Mouse (Mus musculus): ENCODE results near the gene Slc25a48. TPM values are rescaled to one million over a fixed set of nuclear protein-coding genes. Genes with fewer than 3 reads are reported as not detected.

Slc25a48 gene
- polyA plus RNA-seq, 1 experiment from 2014 or later: 1.2 TPM

DNA sequence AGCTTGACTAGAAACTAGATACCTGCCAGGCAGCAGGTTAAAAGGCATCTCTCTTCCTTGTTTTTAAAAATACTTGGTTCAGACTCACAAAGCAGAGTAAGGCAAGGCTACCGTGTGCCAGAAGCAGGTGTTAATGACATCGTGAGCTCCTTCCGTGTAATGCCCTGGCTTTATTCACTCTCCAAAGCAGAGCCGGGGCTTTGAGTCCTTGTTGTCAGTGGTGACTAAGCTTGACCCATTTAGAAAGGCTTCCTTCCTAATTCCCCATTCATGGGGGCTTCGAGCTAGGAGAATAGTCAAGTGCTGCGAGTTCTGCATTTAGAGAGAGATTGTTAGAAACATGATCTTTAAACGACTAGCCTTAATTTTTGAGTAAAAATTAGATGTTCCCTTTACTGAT, 78.7 kb downstream of the Slc25a48 start:
- ATAC-seq (ENCODE audit: low read depth): no peak
- Histone ChIP-seq H3K9me3 (replicated peaks; ENCODE audit: control insufficient read depth, low read length) (no peaks in the 10 kb centered on the region), H3K27ac (ENCODE audit: low read length) (no peak overlapping the region), H3K4me2 (ENCODE audit: low read depth, low read length) (no peak overlapping the region), H3K36me3 (ENCODE audit: control insufficient read depth, insufficient read depth) (no peaks in the 10 kb centered on the region), H3K27me3 (ENCODE audit: control insufficient read depth, insufficient read depth, low read depth, low read length) (no peaks in the 10 kb centered on the region), H3K4me1 (ENCODE audit: control insufficient read depth, low read depth, low read length) (no peaks in the 10 kb centered on the region), H3K9ac (ENCODE audit: low read depth, low read length) (no peak overlapping the region), H3K4me3 (ENCODE audit: low read depth, low read length) (no peak overlapping the region)
- 44% methylated on average over 7 of the region's 7 CpGs for WGBS (ENCODE audit: insufficient replicate concordance)

DNA sequence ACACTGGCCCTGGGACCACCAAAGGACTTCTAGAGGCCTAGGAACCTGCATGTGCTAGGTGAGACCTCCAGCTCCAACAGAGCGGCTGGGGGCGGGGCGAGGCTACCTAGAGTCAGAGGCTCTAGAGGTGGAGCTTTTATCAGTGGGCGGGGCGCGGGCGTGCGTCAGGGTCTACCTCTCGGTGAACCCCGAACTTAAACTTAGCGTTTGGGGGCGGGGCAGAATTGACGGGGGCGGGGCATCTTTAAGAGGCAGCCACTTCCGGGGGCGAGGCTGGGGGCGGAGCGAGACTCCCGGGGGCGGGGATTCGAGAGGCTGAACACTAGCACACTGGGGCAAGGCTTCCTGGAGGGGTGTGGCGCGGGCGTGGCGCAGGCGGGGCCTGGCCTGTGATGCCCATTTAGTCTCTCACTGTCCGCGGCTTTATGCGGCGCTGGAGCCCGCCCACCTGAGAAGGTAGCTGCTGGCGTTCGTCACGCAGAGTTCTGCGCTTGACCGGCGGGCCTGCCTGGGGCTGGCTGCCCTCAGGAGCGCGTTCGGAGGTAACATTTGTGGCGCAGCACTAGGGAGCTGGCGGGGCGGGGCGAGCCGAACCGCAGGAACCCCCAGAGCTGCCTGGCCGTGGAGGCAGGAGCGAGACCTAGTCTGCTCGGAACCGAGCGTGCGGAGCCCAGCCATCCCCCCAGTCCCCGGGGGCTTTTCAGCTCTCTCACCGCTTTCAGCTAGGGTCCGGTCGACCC, 84.1 kb downstream of the Slc25a48 start, which contains the start of gene Fbxl21:
Gene Fbxl21, plus strand, starts transcription at position 392 of the 740 bp plus-strand sequence.
- no peaks in the 10 kb centered on the region for H3K9me3 ChIP-seq (replicated peaks; ENCODE audit: control insufficient read depth, low read length)
- no peaks in the 10 kb centered on the region for H3K36me3 ChIP-seq (ENCODE audit: control insufficient read depth, insufficient read depth)
- peak within 1 kb of the TSS; percentile 50; the same call in 1 of the 2 replicates for H3K9ac ChIP-seq (ENCODE audit: low read depth, low read length)
- WGBS (ENCODE audit: insufficient replicate concordance): 2% methylated on average over 54 of the region's 56 CpGs
- H3K27me3 ChIP-seq (ENCODE audit: control insufficient read depth, insufficient read depth, low read depth, low read length): no peaks in the 10 kb centered on the region
- no peaks in the 10 kb centered on the region; the same call in none of the 2 replicates for H3K4me1 ChIP-seq (ENCODE audit: control insufficient read depth, low read depth, low read length)
- ATAC-seq (ENCODE audit: low read depth): peak; percentile 99
- no peak within 1 kb of the TSS for H3K27ac ChIP-seq (ENCODE audit: low read length)
- peak within 1 kb of the TSS; percentile 61 for H3K4me3 ChIP-seq (ENCODE audit: low read depth, low read length)
- H3K4me2 ChIP-seq (ENCODE audit: low read depth, low read length): peak within 1 kb of the TSS; percentile 87

- Histone ChIP-seq H3K27ac (ENCODE audit: low read length) (no peak overlapping the region), H3K4me1 (ENCODE audit: control insufficient read depth, low read depth, low read length) (no peaks in the 10 kb centered on the region; the same call in none of the 2 replicates), H3K4me3 (ENCODE audit: low read depth, low read length) (peak overlapping the region; percentile 61), H3K9ac (ENCODE audit: low read depth, low read length) (peak overlapping the region; percentile 50; the same call in 1 of the 2 replicates), H3K4me2 (ENCODE audit: low read depth, low read length) (peak overlapping the region; percentile 87), H3K36me3 (ENCODE audit: control insufficient read depth, insufficient read depth) (no peaks in the 10 kb centered on the region), H3K27me3 (ENCODE audit: control insufficient read depth, insufficient read depth, low read depth, low read length) (no peaks in the 10 kb centered on the region), H3K9me3 (replicated peaks; ENCODE audit: control insufficient read depth, low read length) (no peaks in the 10 kb centered on the region)
- WGBS (ENCODE audit: insufficient replicate concordance): 7% methylated on average over 8 of the region's 8 CpGs
- no peak for ATAC-seq (ENCODE audit: low read depth)
These were observed 84.6 kb downstream of the Slc25a48 start for GRCm38 (mm10) chr13:56522821-56523167.

Other genes starting within 250 kb of the Slc25a48 start
- gene Neurog1, start 186.2 kb upstream of the Slc25a48 start, polyA plus RNA-seq (2015; fragmentation: Nextera tagmentation; extraction: Ambion mirVana): not detected in 2 replicates
- 0.06 TPM in 1 of 2 replicates, not detected in the other for gene Cxcl14, start 141.8 kb upstream of the Slc25a48 start, polyA plus RNA-seq (2015; fragmentation: Nextera tagmentation; extraction: Ambion mirVana)
- not detected in 2 replicates for gene Gm3045, start 11.8 kb upstream of the Slc25a48 start, polyA plus RNA-seq (2015; fragmentation: Nextera tagmentation; extraction: Ambion mirVana)
- not detected in 2 replicates for gene Il9, start 43.9 kb downstream of the Slc25a48 start, polyA plus RNA-seq (2015; fragmentation: Nextera tagmentation; extraction: Ambion mirVana)
- gene Fbxl21, start 84.1 kb downstream of the Slc25a48 start, polyA plus RNA-seq (2015; fragmentation: Nextera tagmentation; extraction: Ambion mirVana): 0.51 and 0.54 TPM in 2 replicates
- gene Lect2, start 110.1 kb downstream of the Slc25a48 start, polyA plus RNA-seq (2015; fragmentation: Nextera tagmentation; extraction: Ambion mirVana): 40.2 and 45.4 TPM in 2 replicates
- gene Tgfbi, start 171.2 kb downstream of the Slc25a48 start, polyA plus RNA-seq (2015; fragmentation: Nextera tagmentation; extraction: Ambion mirVana): 9.9 and 10.9 TPM in 2 replicates